Mouse (Mus musculus): ENCODE data around the gene Ankrd44.

GRCm38 (mm10) chr1:54791406-54791805, 134.8 kb downstream of the Ankrd44 start:
- TF ChIP-seq CTCF (IDR thresholded peaks at IDR 0.05; ENCODE audit: low read depth, low read length) (no peak), POLR2A (IDR thresholded peaks at IDR 0.05; ENCODE audit: borderline replicate concordance, low read depth, low read length) (no peak)

All from bone marrow macrophage, adult 2 months (primary cell).